Mouse (Mus musculus) v-Abl transformed pro-B cells (cell line): Measurements from ENCODE around the gene Misp.

Source experiments
- in situ Hi-C, 2 experiments: fragments of 400-800 bp; cut with MboI; formaldehyde crosslinking; loops; one replicate each; pipeline ENCODE4 v1.15.1; 2025; ENCODE audit not compliant: unreplicated experiment in 2 of 2

The Misp gene

DNA sequence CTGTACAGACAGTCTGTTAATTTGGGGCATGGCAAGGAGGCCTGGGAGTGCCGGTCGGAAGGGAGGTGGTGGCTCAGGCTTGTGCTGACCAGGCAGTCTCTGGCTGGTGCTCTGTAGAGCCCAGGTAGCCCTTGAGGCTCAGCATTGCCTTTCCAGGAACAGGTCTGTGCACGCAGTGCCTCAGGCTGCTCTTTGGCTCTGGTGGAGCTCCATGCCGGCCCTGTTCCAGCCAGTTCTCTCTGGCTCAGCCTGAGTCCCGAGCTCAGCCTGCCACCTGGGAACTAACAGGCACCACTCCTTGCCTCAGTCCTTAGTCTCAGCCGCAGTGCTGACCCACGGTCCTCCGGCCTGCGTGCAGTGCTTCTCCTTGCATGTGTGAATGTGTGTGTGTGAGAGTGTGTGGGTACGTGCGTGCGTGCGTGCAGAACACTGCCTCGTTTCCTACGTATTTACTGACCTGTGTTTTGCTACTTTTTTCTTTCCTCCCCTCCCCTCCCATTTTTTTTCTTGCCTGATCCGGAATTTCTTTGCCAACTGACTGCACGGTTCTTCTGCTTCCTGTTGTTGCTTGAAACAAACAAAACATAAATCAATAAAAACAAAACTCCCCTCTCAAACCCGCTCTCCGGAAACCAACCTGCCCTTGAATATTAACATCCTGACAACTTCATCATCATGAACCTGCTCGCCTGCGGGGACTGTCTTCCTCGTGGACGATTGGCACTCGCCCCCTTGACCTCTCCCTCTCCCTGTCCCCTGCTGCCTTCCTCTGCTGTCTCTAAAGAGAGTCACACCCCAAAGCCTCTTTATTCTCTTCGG lies 40.6 kb downstream of the Misp start:
- in situ Hi-C loops: no loop called here

DNA sequence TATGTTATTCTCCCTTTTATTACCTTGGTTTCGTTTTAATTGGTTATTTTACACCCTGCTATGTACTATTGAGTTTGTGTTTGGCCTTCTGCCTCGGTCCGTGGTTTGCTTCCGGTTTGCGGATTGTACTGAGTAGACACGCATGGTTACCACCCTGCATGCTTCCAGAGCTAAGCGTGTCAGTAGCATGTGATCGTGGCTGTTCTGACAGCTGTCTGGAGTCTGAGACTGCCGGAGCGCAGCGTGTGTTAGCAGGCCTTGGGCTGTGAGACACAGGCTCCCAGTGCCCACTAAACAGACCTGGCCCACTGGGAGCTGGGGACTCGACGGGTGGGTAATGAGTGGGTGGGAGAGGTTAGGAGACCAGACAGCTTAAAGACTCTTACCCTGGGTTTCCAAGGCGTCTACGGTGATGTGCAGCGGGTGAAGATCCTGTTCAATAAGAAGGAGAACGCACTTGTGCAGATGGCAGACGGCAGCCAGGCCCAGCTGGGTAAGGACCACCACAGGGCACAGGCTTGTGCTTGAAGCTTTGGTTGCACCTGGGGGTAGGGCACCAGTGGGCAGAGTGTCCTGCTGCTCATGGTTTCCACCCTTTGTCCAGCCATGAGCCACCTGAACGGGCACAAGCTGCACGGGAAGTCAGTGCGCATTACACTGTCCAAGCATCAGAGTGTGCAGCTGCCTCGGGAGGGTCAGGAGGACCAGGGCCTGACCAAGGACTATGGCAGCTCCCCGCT lies 41.4 kb downstream of the Misp start:
- in situ Hi-C loops: no loop called here

DNA sequence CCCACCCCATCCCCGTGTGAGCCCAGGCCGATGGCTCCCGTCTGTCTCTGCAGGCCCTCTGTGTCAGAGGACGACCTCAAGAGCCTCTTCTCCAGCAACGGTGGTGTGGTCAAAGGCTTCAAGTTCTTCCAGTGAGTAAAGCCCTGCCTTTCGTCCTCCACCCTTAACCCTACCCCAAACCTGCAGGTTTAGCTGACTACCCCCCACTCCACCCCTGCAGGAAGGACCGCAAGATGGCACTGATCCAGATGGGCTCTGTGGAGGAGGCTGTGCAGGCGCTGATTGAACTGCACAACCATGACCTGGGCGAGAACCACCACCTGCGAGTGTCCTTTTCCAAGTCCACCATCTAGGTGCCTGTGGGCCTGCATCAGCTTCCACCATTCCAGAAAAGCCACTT lies 42.1 kb downstream of the Misp start:
- in situ Hi-C loops: no loop called here

DNA sequence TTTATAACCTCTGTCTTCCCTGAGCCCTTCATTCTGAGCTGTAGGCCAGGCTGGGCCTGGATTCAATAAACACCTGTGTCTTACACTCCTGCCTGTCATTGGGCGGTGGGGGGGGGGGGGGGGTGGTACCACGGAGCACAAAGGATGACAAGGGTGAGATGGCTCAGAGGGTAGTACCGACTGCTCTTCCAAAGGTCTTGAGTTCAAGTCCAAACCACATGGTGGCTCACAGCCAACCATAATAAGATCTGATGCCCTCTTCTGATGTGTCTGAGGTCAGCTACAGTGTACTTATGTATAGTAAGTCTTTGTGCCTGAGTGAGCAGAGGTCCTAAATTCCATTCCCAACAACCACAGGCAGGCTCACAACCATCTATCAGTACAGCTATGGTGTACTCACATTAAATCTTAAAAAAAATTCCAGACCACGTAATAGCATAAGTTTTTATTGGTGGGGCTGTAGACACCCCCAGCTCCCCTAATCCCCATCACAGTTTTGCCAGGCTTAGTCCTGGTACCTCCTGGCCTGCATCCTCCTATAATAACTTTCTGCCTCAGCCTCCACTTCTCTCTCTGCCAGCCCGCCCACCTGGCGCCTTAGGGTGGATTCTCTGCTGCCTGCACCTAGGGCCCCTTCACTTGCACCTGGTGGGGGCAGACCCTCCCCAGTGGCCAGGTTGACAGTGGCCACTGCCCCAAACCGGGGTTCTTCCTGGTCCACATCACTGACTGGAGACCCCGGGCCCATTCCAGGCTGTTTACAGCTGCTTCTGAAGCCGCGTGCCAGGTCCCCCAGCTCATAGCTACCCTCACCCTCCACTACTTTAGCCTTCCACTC lies 43.8 kb downstream of the Misp start:
- in situ Hi-C loops: no loop called here

DNA sequence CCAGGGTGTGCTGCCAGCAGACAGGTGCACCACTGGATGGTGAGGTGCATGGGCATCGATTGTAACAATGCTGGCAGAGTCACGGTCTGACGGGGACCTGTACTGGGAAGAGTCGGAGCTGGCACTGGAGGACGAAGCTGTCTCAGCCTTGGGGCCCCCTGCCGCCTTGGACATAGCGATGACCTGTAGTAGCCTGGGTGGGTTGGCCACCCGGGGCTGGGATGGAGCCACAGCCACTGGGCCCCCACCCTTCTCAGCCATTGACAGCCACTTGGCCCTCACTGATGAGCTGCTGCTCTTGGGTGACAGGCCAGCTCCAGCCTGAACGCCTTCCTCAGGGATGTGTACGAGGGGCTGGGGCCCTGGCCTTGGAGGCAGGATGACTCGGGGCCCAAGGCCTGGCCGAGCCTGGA lies 44.4 kb downstream of the Misp start:
- in situ Hi-C loops: no loop called here

DNA sequence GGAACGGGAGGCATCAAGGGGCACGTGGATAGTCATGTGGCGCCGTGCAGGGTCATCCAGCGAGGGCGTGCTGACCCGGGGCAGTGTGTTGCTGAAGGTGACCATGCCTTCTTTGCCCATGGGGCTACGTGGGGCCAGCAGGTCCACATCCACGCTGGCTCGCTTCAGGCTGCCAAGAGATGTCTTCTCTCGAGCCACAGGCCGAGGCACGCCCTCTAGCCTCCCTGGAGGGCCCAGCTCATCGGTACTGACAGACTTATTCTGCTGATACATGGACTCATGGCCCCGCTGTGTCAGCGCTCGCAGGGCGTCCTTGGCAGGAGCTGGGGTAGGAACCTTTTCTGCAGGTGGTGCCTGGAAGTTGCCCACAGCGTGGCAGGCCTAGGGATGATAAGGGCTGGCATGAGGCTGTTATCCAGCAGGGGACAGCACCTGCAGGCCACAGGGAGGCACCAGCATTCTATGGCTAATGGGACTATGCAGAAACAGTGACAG lies 45.1 kb downstream of the Misp start:
- in situ Hi-C loops: no loop called here

DNA sequence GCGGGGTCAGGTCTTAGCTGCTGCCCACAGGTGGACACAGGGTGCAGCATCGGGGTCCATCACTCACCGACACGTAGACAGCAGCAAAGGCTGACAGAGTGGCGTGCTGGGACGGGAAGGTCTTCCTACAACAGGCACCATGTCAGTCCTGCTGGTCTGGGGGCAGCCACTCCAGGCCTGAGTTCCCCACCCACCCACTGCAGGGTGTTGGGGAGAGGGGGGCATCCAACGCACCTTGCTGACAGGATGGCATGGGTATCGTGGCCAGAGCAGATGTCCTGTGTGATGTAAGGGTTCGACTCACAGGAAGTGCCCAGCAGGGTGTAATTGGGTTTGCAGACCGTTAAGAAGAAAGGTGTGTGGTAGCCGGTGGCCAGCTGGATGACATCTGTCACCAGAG lies 45.8 kb downstream of the Misp start:
- in situ Hi-C loops: no loop called here

DNA sequence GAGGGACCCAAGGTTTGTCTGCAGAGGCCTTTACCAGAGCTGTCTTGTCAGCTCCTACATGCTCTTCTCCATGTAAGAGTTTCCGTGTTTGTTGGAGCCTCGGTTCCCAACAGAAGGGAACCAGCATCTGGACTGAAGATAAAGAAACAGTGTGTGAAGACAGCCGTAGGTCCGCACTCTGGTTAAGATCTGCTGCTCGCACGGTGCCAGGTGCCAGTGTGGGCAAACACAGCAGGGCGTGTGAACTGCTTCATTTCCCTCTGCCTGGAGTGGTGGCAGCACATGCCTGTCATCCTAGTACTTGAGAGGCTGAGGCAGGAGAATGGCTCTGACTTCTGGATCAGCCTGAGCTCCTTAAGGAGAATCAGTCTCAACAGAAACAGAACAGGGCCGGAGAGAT lies 51.1 kb downstream of the Misp start:
- in situ Hi-C loops: no loop called here

DNA sequence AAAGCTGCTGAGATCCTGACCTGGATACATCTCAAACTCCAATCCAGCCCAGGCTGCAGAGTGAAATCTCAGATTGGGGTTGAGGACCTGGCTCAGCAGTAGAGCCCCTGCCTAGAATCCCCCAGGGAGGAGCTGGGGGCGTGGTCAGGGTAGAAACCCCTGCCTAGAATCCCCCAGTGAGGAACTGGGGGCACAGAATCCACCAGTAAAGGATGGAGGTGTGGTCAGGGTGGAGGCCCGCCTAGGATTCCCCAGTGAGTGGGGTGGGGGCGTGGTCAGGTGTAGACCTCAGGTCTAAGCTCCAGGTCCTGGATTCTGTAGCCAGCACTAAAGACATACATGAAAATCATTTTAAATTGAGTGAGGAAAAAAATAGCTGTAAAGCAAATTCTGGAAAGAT lies 52.1 kb downstream of the Misp start:
- in situ Hi-C loops: no loop called here

DNA sequence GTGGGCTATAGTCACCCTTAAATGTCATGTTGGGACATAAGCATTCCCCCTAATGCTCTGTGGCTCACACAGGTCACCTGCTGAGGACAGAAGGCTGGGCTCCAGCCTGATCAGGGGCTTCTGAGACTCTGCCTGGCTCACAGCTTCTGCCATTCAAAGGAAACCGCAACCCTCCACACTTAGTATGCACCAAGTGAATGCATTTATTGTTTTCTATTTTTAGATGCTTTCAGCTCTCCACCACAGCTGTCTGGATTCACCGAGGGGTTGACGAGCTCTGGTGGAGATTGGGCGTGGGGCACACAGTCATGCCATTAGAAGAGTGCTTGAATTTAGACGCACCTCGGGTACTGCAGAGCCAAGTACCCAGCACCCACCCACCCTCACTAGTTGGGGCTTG lies 52.5 kb downstream of the Misp start:
- in situ Hi-C loops: no loop called here

DNA sequence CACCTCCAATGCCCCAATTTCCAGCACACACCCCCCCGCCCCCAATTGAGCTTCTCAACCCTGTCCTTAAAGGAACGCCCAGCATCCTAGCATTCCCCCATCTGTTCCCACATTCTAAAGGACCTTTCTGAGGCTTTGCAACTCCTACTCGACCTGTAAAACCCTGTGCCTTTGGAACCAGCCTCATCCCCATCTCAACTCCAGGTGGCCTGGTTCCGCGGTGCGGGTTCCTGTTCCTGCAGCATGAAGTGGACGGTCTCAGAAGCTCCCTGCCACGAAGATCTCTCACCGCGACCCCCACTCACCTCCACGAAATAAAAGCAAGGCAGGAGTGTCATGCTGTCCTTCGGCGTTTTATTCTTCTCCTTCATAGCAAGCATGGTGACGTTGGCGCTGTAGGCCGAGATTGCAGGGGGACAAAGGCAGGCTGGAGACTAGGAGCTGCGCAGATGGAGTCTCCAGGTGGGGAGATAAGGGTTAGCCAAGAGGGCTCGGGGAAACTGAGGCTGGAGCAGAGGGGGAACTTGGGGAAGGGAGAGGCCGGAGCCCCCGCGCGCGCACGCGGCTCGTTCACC lies 53.0 kb downstream of the Misp start:
- in situ Hi-C loops: no loop called here

DNA sequence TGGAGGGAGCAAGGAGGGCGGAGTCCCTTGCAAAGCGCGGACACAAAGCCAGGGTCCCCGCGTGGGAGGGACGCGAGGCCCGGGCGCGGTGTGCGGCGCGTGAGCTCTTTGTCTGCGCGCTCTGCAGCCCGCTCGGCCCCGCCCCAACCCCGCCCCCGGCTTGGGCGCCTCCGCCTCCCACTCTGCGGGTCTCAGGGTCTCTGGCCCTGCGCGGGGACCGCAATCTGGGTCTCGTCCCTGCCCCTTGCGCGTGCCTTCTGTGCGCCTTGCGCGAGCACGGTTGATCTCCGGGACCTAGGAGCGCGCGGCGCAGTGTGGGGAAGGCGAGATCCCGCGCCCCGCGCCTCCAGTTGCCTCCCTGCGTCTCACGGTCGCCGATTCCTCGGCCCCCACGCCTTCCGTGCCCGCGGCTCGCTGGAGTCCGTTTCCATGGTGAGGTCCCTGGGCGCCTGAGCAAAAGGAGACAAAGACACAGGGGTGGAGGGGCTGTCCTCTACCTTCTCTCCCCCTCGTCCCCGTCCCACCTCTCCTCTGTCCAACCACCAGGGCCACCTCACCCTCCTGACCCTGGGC lies 53.6 kb downstream of the Misp start, which contains the start of the genes Prtn3 and Plppr3:
Gene Prtn3, plus strand, starts transcription at position 187 of the 573 bp plus-strand sequence.
Gene Plppr3, minus strand, starts transcription at position 345 of the 573 bp plus-strand sequence.
- in situ Hi-C loops: no loop called here

DNA sequence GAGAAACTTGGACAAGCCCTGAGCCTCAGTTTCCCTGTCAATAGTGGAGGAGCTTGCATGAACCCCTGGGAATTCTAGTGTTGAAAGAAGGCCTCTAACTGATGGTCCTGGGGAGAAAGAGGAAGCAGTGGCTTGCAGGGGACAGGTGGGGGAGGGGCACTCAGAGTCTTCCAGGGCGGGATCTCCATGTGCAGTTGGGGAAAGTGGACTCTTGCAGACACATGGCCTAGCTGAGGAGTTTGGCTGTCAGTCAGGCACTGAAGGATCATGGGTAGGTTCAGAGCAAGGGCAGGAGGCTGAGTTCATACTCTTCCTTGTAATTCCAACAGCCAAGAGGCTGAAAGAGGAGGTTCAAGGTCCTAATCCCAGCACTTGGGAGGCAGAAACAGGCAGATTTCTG lies 56.4 kb downstream of the Misp start:
- in situ Hi-C loops: no loop called here

DNA sequence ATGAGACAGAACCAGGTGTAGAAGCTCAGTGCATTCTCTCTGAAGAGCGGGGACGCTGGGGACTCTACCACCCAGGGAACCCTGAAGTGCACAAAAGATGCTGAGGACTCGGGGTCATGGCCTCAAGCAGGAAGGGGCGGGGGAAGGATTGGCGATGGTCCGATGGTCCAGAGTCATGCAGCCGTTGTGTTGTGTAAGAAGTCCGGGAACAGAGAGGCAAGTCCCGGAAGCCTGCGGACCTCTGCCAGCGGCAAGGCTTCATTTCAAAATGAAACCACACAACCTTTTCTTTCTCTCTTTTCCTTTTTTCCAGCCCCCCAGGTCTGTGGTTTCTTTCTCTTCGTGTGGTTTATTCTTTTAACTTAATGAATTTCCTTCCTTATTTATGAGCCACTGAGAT lies 57.0 kb downstream of the Misp start:
- in situ Hi-C loops: no loop called here

DNA sequence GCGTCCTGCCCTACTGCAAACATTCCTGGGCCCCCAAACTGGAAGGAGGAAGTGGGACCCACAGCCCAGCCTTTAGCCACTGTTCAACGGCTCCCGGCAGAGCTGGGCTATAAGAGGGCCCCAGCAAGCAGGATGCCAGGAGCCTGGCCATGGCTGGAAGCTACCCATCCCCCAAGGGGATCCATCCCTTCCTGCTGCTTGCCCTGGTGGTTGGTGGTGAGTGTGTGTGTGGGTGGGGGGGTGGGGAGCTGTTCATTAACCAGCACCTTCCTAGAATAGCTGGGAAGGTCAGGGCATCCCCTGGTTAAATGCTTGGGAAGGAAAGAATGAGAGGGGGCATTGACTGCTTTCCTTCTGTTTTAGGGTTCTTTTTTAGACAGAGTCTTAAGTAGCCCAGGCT lies 58.7 kb downstream of the Misp start:
- in situ Hi-C loops: no loop called here
